Mouse (Mus musculus) adrenal gland, adult 2 months (tissue): ENCODE measurements around the gene Reep6. TPM values are rescaled to one million over a fixed set of nuclear protein-coding genes. Genes with fewer than 3 reads are reported as not detected.
"Not testable (repeated sequence)": the region's sequence is repeated elsewhere in the genome, so short reads cannot be mapped to it uniquely, and the experiment has no call there.

Experiments
- DNase-seq: peaks from one replicate; pipeline ENCODE4 v3.0.0; 2021
- polyA plus RNA-seq: library from polyadenylated mRNA; depleted of rRNA; stranded (reverse); fragments of >200 nt; gene quantifications from 2 replicates; pipeline ENCODE4 v1.2.3, GENCODE M21; 2012
- total RNA-seq, 2 experiments: library from RNA; stranded (reverse); gene quantifications; 2 replicates each; pipeline ENCODE4 v1.2.3; 2021

Reep6 gene
- total and polyA plus RNA-seq, 3 experiments, result 11.1 to 15.6 (median 11.3) TPM

GRCm38 (mm10) chr10:80324120-80325037 is 5.4 kb upstream of the Reep6 start:
- DNase-seq, result no peak

GRCm38 (mm10) chr10:80325045-80325444 is 4.7 kb upstream of the Reep6 start:
- DNase-seq, result no peak

GRCm38 (mm10) chr10:80330084-80330483 is 331 bp downstream of the Reep6 start:
- DNase-seq, result no peak

- no peak for DNase-seq
These were observed 1.1 kb downstream of the Reep6 start for GRCm38 (mm10) chr10:80330888-80331287.

- no peak for DNase-seq
These were observed 2.1 kb downstream of the Reep6 start for GRCm38 (mm10) chr10:80331636-80332524.

GRCm38 (mm10) chr10:80332525-80332989 is 2.8 kb downstream of the Reep6 start:
- no peak for DNase-seq

GRCm38 (mm10) chr10:80336263-80336662 is 6.5 kb downstream of the Reep6 start:
- DNase-seq, result no peak

GRCm38 (mm10) chr10:80339941-80340750 is 10.4 kb downstream of the Reep6 start:
- DNase-seq, result peak; percentile 81

- no peak for DNase-seq
These were observed 11.3 kb downstream of the Reep6 start for GRCm38 (mm10) chr10:80341026-80341425.

- no peak for DNase-seq
These were observed 11.9 kb downstream of the Reep6 start for GRCm38 (mm10) chr10:80341491-80342304.

GRCm38 (mm10) chr10:80342305-80342748 is 12.6 kb downstream of the Reep6 start:
- DNase-seq, result no peak

- peak; percentile 80 for DNase-seq
These were observed 13.1 kb downstream of the Reep6 start for GRCm38 (mm10) chr10:80342749-80343424.

- DNase-seq, result no peak
These were observed 13.7 kb downstream of the Reep6 start for GRCm38 (mm10) chr10:80343425-80343895.

- DNase-seq, result no peak
These were observed 14.4 kb downstream of the Reep6 start for GRCm38 (mm10) chr10:80344131-80344661.

GRCm38 (mm10) chr10:80345122-80345521 is 15.4 kb downstream of the Reep6 start:
- no peak for DNase-seq

- DNase-seq, result not testable (repeated sequence)
These were observed 16.2 kb downstream of the Reep6 start for GRCm38 (mm10) chr10:80345929-80346328.

GRCm38 (mm10) chr10:80347514-80347967 is 17.8 kb downstream of the Reep6 start:
- no peak for DNase-seq

GRCm38 (mm10) chr10:80348244-80348781 is 18.6 kb downstream of the Reep6 start, which contains the start of gene Adamtsl5:
TSS of gene Adamtsl5 (minus strand) at chr10:80348412.
- peak; percentile 58 for DNase-seq

GRCm38 (mm10) chr10:80348981-80349380 is 19.2 kb downstream of the Reep6 start:
- DNase-seq, result no peak
